Mouse (Mus musculus) embryonic stem cell, embryonic (primary cell): ENCODE results near the gene Insr.

Source experiments
- CTCF ChIA-PET, 4 experiments: fragments of 300-600 bp in 2 of 4; fragments of 350-600 bp in 2 of 4; sonication (Branson Sonifier 250); formaldehyde crosslinking; loops; one replicate each; lab custom pipeline; 2022; ENCODE audit warnings: inconsistent platforms in 2 of 4; lab: Charles Lee
- POLR2A ChIA-PET, 4 experiments: fragments of 300-600 bp in 2 of 4; fragments of 350-600 bp in 2 of 4; sonication (Branson Sonifier 250); formaldehyde crosslinking; loops; one replicate each; lab custom pipeline; 2022; ENCODE audit warnings: antibody characterized with exemption in 4 of 4, inconsistent platforms in 1 of 4; lab: Charles Lee

Insr gene

GRCm38 (mm10) chr8:3280266-3280910 is 971 bp upstream of the Insr start:
- ChIA-PET POLR2A (interaction anchor here in 2 of 4 experiments (0.6 to 2.2 kb wide), 8 partner anchors 13 to 112 kb away, joined by 3 to 40 read pairs (median 4); partner anchors contain the start of gene Arhgef18 (in 1 of the 2)), CTCF (interaction anchor here in 2 of 4 experiments (0.9 to 1.9 kb wide), 4 partner anchors 57 to 396 kb away, joined by 3 to 9 read pairs (median 4); partner anchors contain the start of gene Trappc5 (in 1 of the 2))

- CTCF ChIA-PET: interaction anchor here (0.8 to 1.9 kb wide), 12 partner anchors 52 to 397 kb away, joined by 3 to 9 read pairs (median 3); partner anchors contain the start of genes Fcor (in 3 of the 4) and Trappc5 (in 1 of the 4)
These were observed 282 bp upstream of the Insr start for GRCm38 (mm10) chr8:3279721-3280077.

GRCm38 (mm10) chr8:3278181-3278820 is 1.1 kb downstream of the Insr start:
- ChIA-PET CTCF (interaction anchor here in 2 of 4 experiments (0.6 to 1.9 kb wide), 3 partner anchors 21 to 98 kb away, joined by 3 to 9 read pairs (median 3); no protein-coding TSS in a partner anchor), POLR2A (interaction anchor here in 3 of 4 experiments (0.6 to 2.2 kb wide), 7 partner anchors 15 to 72 kb away, joined by 3 to 40 read pairs (median 4); no protein-coding TSS in a partner anchor)

More at GRCm38 (mm10) chr8:3279721-3280077, 282 bp upstream of the Insr start:
- POLR2A ChIA-PET: interaction anchor here (0.6 to 2.2 kb wide), 31 partner anchors 9 to 396 kb away, joined by 3 to 40 read pairs (median 4); partner anchors contain the start of genes A430078G23Rik (in 1 of the 4), Arhgef18 (in 1 of the 4), Pnpla6 (in 1 of the 4) and Trappc5 (in 1 of the 4)

- ChIA-PET POLR2A (interaction anchor here in 1 of 4 experiments (0.6 kb wide), 1 partner anchor 56 kb away, joined by 3 read pairs; no protein-coding TSS in a partner anchor), CTCF (no interaction called here)
These were observed 2.2 kb downstream of the Insr start for GRCm38 (mm10) chr8:3277266-3277665.

GRCm38 (mm10) chr8:3276009-3276408 is 3.4 kb downstream of the Insr start:
- ChIA-PET POLR2A (no interaction called here), CTCF (no interaction called here)

- POLR2A ChIA-PET: interaction anchor here in 1 of 4 experiments (0.6 kb wide), 1 partner anchor 49 kb away, joined by 4 read pairs; no protein-coding TSS in a partner anchor
- CTCF ChIA-PET: interaction anchor here in 1 of 4 experiments (0.6 kb wide), 2 partner anchors 12 to 100 kb away, joined by 3 read pairs; no protein-coding TSS in a partner anchor
These were observed 4.2 kb downstream of the Insr start for GRCm38 (mm10) chr8:3275189-3275588.

- POLR2A ChIA-PET: no interaction called here
- CTCF ChIA-PET: interaction anchor here in 1 of 4 experiments (0.6 kb wide), 1 partner anchor 195 kb away, joined by 4 read pairs; no protein-coding TSS in a partner anchor
These were observed 5.6 kb downstream of the Insr start for GRCm38 (mm10) chr8:3273799-3274198.

- POLR2A ChIA-PET: interaction anchor here in 1 of 4 experiments (0.6 to 1.2 kb wide), 2 partner anchors 17 to 71 kb away, joined by 3 read pairs; no protein-coding TSS in a partner anchor
- CTCF ChIA-PET: no interaction called here
These were observed 12.0 kb downstream of the Insr start for GRCm38 (mm10) chr8:3267449-3267761.

- ChIA-PET CTCF (no interaction called here), POLR2A (interaction anchor here in 2 of 4 experiments (0.6 to 1.2 kb wide), 3 partner anchors 18 to 71 kb away, joined by 3 read pairs; no protein-coding TSS in a partner anchor)
These were observed 12.6 kb downstream of the Insr start for GRCm38 (mm10) chr8:3266686-3267448.

- CTCF ChIA-PET: no interaction called here
- POLR2A ChIA-PET: interaction anchor here in 1 of 4 experiments (1.0 to 1.5 kb wide), 2 partner anchors 42 to 43 kb away, joined by 3 read pairs; no protein-coding TSS in a partner anchor
These were observed 14.2 kb downstream of the Insr start for GRCm38 (mm10) chr8:3265182-3265581.

- CTCF ChIA-PET: no interaction called here
- POLR2A ChIA-PET: interaction anchor here in 1 of 4 experiments (1.6 kb wide), 1 partner anchor 16 kb away, joined by 7 read pairs; the partner anchor contains the start of gene Insr
These were observed 16.6 kb downstream of the Insr start for GRCm38 (mm10) chr8:3262779-3263178.

GRCm38 (mm10) chr8:3261101-3261500 is 18.3 kb downstream of the Insr start:
- POLR2A ChIA-PET: no interaction called here
- CTCF ChIA-PET: no interaction called here

- ChIA-PET CTCF (no interaction called here), POLR2A (no interaction called here)
These were observed 19.1 kb downstream of the Insr start for GRCm38 (mm10) chr8:3260127-3260811.

GRCm38 (mm10) chr8:3256147-3256940 is 23.1 kb downstream of the Insr start:
- CTCF ChIA-PET: no interaction called here
- POLR2A ChIA-PET: interaction anchor here in 1 of 4 experiments (1.6 kb wide), 1 partner anchor 23 kb away, joined by 4 read pairs; the partner anchor contains the start of gene Insr

- ChIA-PET CTCF (no interaction called here), POLR2A (no interaction called here)
These were observed 24.1 kb downstream of the Insr start for GRCm38 (mm10) chr8:3255321-3255720.

- CTCF ChIA-PET: no interaction called here
These were observed 26.2 kb downstream of the Insr start for GRCm38 (mm10) chr8:3253179-3253578.

GRCm38 (mm10) chr8:3252665-3253064 is 26.8 kb downstream of the Insr start:
- ChIA-PET POLR2A (interaction anchor here in 3 of 4 experiments (0.7 to 1.3 kb wide), 7 partner anchors 17 to 75 kb away, joined by 3 to 4 read pairs (median 3); partner anchors contain the start of gene Insr (in 2 of the 3)), CTCF (no interaction called here)

More at GRCm38 (mm10) chr8:3253179-3253578, 26.2 kb downstream of the Insr start:
- POLR2A ChIA-PET: interaction anchor here in 3 of 4 experiments (0.7 to 1.0 kb wide), 3 partner anchors 16 to 74 kb away, joined by 3 read pairs; partner anchors contain the start of gene Insr (in 1 of the 3)
